Mouse (Mus musculus): ENCODE measurements around the gene Gm17949. TPM values are rescaled to one million over a fixed set of nuclear protein-coding genes. Genes with fewer than 3 reads are reported as not detected.

The Gm17949 gene
- polyA plus RNA-seq, 1 experiment from 2014 or later, result not detected

DNA sequence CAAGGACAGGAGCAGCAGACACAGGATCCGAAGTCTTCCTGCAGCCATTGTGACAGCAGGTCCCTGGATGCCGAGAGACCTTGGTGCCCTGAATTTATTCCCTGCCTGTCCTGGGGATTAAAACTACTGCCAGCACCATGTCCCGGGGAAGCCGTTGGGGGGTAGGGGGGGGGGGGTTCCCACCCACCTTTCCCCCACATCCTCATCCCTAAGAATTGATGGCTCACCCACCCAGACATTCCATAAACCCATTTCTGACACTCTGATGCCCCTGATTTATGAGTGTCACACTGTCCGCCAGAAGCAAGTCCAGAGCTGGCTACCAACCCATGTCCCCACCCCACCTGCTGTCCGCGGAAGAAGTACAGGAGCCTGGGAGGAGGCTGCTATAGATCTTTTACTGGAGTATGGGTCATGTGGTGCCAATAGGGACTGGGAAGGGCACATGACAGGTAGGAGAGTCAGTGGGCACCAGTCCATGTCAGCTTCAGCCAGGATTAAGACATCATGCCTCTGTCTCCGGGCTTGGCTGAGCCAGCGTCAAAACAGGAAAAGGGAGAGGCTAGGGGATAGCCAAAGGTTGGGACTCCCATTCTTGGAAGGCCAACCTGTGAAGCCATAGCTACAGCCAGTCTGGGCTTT, 11.2 kb upstream of the Gm17949 start, which contains the start of gene Pspn:
Gene Pspn, minus strand, starts transcription at position 51 of the 642 bp plus-strand sequence.
- Histone ChIP-seq H3K4me3 (ENCODE audit: low read depth, low read length) (no peak within 1 kb of the TSS), H3K9me3 (ENCODE audit: control insufficient read depth, low read length) (no peaks in the 10 kb centered on the region), H3K27ac (ENCODE audit: low read depth, low read length) (no peak within 1 kb of the TSS), H3K36me3 (ENCODE audit: control insufficient read depth, insufficient read depth, low read length) (peaks cover 17% of the 10 kb centered on the region), H3K4me2 (ENCODE audit: low read depth) (no peak within 1 kb of the TSS), H3K4me1 (ENCODE audit: control insufficient read depth, insufficient read depth, low read length) (peaks cover 4% of the 10 kb centered on the region), H3K27me3 (ENCODE audit: control insufficient read depth, insufficient read depth, low read length) (no peaks in the 10 kb centered on the region), H3K9ac (ENCODE audit: low read length) (no peak within 1 kb of the TSS)
- ATAC-seq (ENCODE audit: insufficient read depth, low FRiP score, low TSS enrichment) (no peak), DNase-seq (ENCODE audit: low spot score) (no peak)
- WGBS, result 87% methylated on average over 9 of the region's 9 CpGs

DNA sequence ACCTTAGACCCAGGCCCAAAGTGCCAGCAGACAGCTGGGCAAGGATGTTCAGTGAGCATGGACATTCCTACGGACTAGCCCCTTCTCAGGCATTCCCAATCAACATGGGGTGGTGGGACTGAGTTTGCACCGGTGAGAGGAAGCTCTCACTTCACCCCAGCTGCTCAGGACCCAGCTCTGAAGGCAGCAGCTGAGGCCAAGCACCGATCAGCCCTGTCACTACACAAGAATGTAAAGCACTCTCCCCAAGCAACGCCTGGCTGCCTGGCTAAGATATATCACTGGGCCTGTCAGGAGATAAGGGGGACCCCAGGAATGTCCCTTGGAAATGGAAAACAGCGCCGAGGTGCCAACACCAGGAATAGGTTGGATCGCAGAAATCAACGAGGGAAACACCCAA, 10.0 kb upstream of the Gm17949 start:
- WGBS, result 79% methylated on average over 8 of the region's 8 CpGs
- peaks cover 13% of the 10 kb centered on the region for H3K36me3 ChIP-seq (ENCODE audit: control insufficient read depth, insufficient read depth, low read length)
- H3K4me3 ChIP-seq (ENCODE audit: low read depth, low read length), result no peak overlapping the region

DNA sequence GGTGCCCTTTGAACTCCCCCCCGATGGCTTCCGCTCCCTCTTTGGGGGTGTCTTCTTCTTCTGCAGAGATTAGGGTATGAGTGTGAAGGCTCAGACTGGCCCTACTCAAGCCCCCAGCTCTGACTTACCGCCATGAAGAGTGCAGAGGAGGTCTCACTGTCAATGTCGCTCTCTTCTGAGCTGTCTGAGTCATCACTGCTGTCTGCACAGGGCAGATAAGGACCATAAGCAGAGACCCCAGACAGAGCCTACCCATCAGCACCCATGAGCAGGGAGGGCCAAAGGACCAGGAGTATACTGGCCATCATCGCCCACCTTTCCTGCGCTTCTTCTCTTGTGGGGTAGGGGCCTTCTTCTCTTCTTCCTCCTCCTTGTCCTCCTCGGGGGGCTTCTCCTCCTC, 7.3 kb upstream of the Gm17949 start:
- peaks cover 16% of the 10 kb centered on the region for H3K36me3 ChIP-seq (ENCODE audit: control insufficient read depth, insufficient read depth, low read length)
- WGBS, result 95% methylated on average over 7 of the region's 7 CpGs
- ATAC-seq (ENCODE audit: insufficient read depth, low FRiP score, low TSS enrichment) (no peak), DNase-seq (ENCODE audit: low spot score) (no peak)
- H3K9ac ChIP-seq (ENCODE audit: low read length), result no peak overlapping the region
- no peak overlapping the region for H3K27ac ChIP-seq (ENCODE audit: low read depth, low read length)
- no peak overlapping the region for H3K4me2 ChIP-seq (ENCODE audit: low read depth)
- H3K4me3 ChIP-seq (ENCODE audit: low read depth, low read length), result no peak overlapping the region
- no peaks in the 10 kb centered on the region for H3K27me3 ChIP-seq (ENCODE audit: control insufficient read depth, insufficient read depth, low read length)
- no peaks in the 10 kb centered on the region for H3K9me3 ChIP-seq (ENCODE audit: control insufficient read depth, low read length)
- H3K4me1 ChIP-seq (ENCODE audit: control insufficient read depth, insufficient read depth, low read length), result no peaks in the 10 kb centered on the region

More for the DNA sequence above, 10.0 kb upstream of the Gm17949 start:
- no peak overlapping the region for H3K9ac ChIP-seq (ENCODE audit: low read length)
- no peak for ATAC-seq (ENCODE audit: insufficient read depth, low FRiP score, low TSS enrichment)
- no peaks in the 10 kb centered on the region for H3K9me3 ChIP-seq (ENCODE audit: control insufficient read depth, low read length)
- H3K27ac ChIP-seq (ENCODE audit: low read depth, low read length), result no peak overlapping the region
- H3K4me1 ChIP-seq (ENCODE audit: control insufficient read depth, insufficient read depth, low read length), result peaks cover 4% of the 10 kb centered on the region
- no peak overlapping the region for H3K4me2 ChIP-seq (ENCODE audit: low read depth)
- no peak for DNase-seq (ENCODE audit: low spot score)
- no peaks in the 10 kb centered on the region for H3K27me3 ChIP-seq (ENCODE audit: control insufficient read depth, insufficient read depth, low read length)

DNA sequence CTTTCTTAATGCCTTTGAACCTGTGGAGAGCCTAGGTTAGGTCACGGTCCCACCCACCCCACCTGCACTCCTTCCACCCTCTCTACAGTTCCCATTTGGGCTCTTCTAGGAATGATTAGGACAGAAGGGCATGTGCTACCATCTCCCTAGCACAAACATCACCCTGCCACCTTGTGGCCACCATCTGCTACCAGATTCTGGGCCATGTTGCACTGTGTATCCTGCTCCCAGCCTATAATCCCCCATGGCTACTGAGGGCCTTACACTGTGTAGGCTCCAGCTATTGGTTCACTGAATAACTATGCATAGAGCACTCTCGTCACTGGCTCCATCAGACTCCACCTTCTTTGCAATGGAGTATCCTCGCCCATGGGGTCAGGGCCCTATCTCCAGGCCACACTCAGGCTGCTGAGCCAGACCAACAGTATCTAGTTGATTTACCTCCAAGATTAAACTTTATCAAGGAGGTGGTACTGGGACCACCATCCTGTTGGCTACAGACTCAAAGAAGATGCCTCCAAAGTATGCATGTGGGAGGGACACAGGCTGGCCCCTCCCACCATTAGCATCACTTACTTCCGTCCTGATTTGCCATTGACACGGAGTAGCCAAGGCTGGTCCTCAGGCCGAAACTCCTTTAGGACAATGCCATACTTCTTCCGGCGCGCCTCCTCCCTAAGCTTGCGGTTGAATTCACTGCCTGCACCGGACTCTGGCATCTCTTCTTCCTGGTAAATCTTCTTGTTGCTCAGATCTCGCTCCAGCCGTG, 3.9 kb upstream of the Gm17949 start:
- Histone ChIP-seq H3K4me3 (ENCODE audit: low read depth, low read length) (no peak overlapping the region), H3K4me1 (ENCODE audit: control insufficient read depth, insufficient read depth, low read length) (peaks cover 4% of the 10 kb centered on the region), H3K36me3 (ENCODE audit: control insufficient read depth, insufficient read depth, low read length) (peaks cover 16% of the 10 kb centered on the region), H3K27me3 (ENCODE audit: control insufficient read depth, insufficient read depth, low read length) (no peaks in the 10 kb centered on the region), H3K4me2 (ENCODE audit: low read depth) (no peak overlapping the region), H3K27ac (ENCODE audit: low read depth, low read length) (no peak overlapping the region), H3K9ac (ENCODE audit: low read length) (no peak overlapping the region), H3K9me3 (ENCODE audit: control insufficient read depth, low read length) (no peaks in the 10 kb centered on the region)
- 92% methylated on average over 13 of the region's 13 CpGs for WGBS
- DNase-seq (ENCODE audit: low spot score) (no peak), ATAC-seq (ENCODE audit: insufficient read depth, low FRiP score, low TSS enrichment) (no peak)

DNA sequence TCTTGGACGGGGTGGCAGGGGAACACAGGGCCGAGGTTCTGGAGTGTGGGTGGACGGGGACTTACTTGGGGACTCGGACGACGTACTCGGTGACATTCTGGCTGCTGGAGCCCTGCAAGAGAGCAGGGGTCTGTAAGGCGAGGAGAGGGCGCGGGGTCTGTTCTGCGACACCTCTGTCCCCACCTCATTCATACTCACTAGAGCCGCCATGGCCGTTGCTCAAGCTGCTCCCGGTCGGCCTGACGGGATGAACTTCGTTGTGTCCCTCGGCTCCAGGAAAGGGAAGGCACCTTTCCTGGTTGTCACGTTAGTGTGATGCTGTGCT, 396 bp upstream of the Gm17949 start:
- 1% methylated on average over 19 of the region's 19 CpGs for WGBS
- peak; percentile 42 for ATAC-seq (ENCODE audit: insufficient read depth, low FRiP score, low TSS enrichment)
- H3K27me3 ChIP-seq (ENCODE audit: control insufficient read depth, insufficient read depth, low read length), result no peaks in the 10 kb centered on the region

DNA sequence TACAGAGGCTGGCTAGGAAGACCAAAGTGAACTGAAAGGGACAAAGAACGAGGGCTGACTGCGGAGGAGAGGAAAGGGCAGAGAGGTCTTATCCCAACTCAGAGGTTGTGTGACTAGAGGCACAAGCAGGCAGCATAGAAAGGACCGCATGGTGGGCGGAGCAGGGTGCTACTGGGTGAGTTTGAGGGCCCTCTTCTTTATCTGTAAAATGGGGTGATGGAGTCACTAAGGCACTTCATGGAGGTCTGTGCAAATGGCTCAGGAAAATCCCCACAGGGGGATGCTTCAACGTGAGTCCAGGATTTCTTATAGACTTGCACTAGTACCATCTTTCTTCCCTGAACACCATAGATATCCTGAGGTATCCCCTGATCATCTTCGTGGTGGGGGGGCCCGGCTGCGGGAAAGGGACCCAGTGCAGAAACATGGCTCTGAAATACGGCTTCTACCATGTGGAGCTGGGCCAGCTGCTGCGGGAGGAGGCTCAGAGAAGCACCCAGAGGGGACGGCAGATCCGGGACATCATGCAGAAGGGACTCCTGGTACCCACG, 1.1 kb downstream of the Gm17949 start:
- Histone ChIP-seq H3K9ac (ENCODE audit: low read length) (peak overlapping the region; percentile 81; the same call in 1 of the 2 replicates), H3K9me3 (ENCODE audit: control insufficient read depth, low read length) (no peaks in the 10 kb centered on the region), H3K4me3 (ENCODE audit: low read depth, low read length) (peak overlapping the region; percentile 61), H3K27me3 (ENCODE audit: control insufficient read depth, insufficient read depth, low read length) (no peaks in the 10 kb centered on the region), H3K36me3 (ENCODE audit: control insufficient read depth, insufficient read depth, low read length) (no peaks in the 10 kb centered on the region; the same call in 1 of the 2 replicates), H3K4me1 (ENCODE audit: control insufficient read depth, insufficient read depth, low read length) (peaks cover 4% of the 10 kb centered on the region), H3K4me2 (ENCODE audit: low read depth) (peak overlapping the region; percentile 90), H3K27ac (ENCODE audit: low read depth, low read length) (no peak overlapping the region)
- no peak for ATAC-seq (ENCODE audit: insufficient read depth, low FRiP score, low TSS enrichment)
- no peak for DNase-seq (ENCODE audit: low spot score)
- WGBS, result 70% methylated on average over 13 of the region's 13 CpGs

More for the DNA sequence above, 396 bp upstream of the Gm17949 start:
- H3K36me3 ChIP-seq (ENCODE audit: control insufficient read depth, insufficient read depth, low read length), result peaks cover 4% of the 10 kb centered on the region
- peak overlapping the region; percentile 61 for H3K4me3 ChIP-seq (ENCODE audit: low read depth, low read length)
- peak overlapping the region; percentile 46 for H3K9ac ChIP-seq (ENCODE audit: low read length)
- DNase-seq (ENCODE audit: low spot score), result no peak
- no peaks in the 10 kb centered on the region for H3K9me3 ChIP-seq (ENCODE audit: control insufficient read depth, low read length)
- H3K4me2 ChIP-seq (ENCODE audit: low read depth), result peak overlapping the region; percentile 72
- peaks cover 4% of the 10 kb centered on the region for H3K4me1 ChIP-seq (ENCODE audit: control insufficient read depth, insufficient read depth, low read length)
- no peak overlapping the region for H3K27ac ChIP-seq (ENCODE audit: low read depth, low read length)

DNA sequence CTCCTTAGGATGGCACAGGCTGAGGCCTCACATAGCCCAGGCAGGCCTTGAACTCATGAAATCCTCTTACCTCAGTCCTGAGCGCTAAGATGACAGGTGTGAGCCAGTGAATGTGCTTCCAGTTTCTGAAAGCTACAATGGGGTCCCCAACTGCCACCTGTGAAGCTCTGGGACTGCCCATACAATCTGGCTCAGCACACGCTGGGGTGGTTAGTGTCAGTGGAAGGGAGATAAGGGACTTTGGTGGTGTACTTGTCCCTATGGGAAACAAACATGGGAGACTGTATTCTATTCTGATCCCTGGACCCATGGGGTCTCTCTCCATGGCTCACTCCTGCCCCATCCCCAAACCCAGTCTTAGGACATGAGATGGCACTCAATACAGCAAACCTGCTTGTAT, 8.4 kb downstream of the Gm17949 start:
- no peaks in the 10 kb centered on the region for H3K9me3 ChIP-seq (ENCODE audit: control insufficient read depth, low read length)
- peaks cover 26% of the 10 kb centered on the region for H3K36me3 ChIP-seq (ENCODE audit: control insufficient read depth, insufficient read depth, low read length)
- WGBS, result 82% methylated on average over 2 of the region's 2 CpGs
- ATAC-seq (ENCODE audit: insufficient read depth, low FRiP score, low TSS enrichment) (no peak), DNase-seq (ENCODE audit: low spot score) (no peak)
- H3K4me2 ChIP-seq (ENCODE audit: low read depth), result no peak overlapping the region
- no peaks in the 10 kb centered on the region for H3K27me3 ChIP-seq (ENCODE audit: control insufficient read depth, insufficient read depth, low read length)
- H3K27ac ChIP-seq (ENCODE audit: low read depth, low read length), result no peak overlapping the region
- H3K4me1 ChIP-seq (ENCODE audit: control insufficient read depth, insufficient read depth, low read length), result no peaks in the 10 kb centered on the region
- no peak overlapping the region for H3K4me3 ChIP-seq (ENCODE audit: low read depth, low read length)
- H3K9ac ChIP-seq (ENCODE audit: low read length), result no peak overlapping the region

DNA sequence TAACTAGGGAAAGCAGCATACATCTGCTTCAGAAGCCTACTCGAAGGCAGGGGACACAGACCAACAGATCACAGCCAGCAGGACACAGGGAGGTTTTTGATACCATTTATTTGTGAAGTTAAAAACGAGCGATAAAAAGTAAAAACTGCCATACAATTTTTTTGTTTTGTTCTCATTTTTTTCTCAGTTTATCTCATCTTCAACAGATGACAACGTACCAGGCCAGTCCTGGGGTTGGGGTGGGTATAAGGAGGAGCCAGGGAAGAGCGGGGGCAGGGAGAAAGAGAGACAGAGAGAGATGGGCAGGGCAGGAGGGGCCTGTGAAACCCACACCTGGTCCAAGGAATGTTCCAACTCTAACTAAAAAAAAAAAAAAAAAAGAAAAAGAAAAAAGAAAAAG, 9.7 kb downstream of the Gm17949 start:
- 90% methylated on average over 5 of the region's 5 CpGs for WGBS
- no peak for DNase-seq (ENCODE audit: low spot score)
- Histone ChIP-seq H3K36me3 (ENCODE audit: control insufficient read depth, insufficient read depth, low read length) (peaks cover 38% of the 10 kb centered on the region), H3K27me3 (ENCODE audit: control insufficient read depth, insufficient read depth, low read length) (no peaks in the 10 kb centered on the region), H3K27ac (ENCODE audit: low read depth, low read length) (no peak overlapping the region), H3K4me2 (ENCODE audit: low read depth) (no peak overlapping the region), H3K4me1 (ENCODE audit: control insufficient read depth, insufficient read depth, low read length) (no peaks in the 10 kb centered on the region), H3K9me3 (ENCODE audit: control insufficient read depth, low read length) (no peaks in the 10 kb centered on the region), H3K9ac (ENCODE audit: low read length) (no peak overlapping the region), H3K4me3 (ENCODE audit: low read depth, low read length) (no peak overlapping the region)
- ATAC-seq (ENCODE audit: insufficient read depth, low FRiP score, low TSS enrichment), result no peak

All from neural tube, embryonic 11.5 days (tissue).